19 mouse cellular contexts compared by ENCODE assay signal in the genomic region with DNA sequence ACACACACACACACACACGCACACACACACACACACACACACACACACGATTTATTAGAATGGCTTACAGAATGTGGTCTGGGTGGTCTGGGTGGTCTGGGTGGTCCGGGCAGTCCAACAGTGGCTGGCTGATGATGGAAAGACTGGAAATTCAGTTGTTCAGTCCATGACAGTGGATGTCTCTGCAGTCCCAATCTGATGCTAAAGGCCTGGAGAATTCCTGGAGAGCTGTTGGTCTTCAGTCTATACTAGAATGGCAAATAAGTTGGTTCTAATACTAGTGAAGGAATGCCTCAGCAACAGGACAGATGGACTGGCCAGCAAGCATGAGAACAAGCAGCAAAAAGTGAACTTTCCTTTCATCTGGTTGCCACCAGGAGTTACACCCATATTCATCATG.
A peak's percentile ranks its signal among the peaks of the same experiment; 100 is the strongest.
DNase-seq lines count a peak whose midpoint lies in the region; ATAC-seq lines count a peak whose summit lies in the region.
"Had no signal": no experiment of that assay in that cellular context is flagged by ENCODE, and none has a peak within 500 bp of the region (broad histone marks: within the 10 kb centered on the region; RNA-seq: fewer than 3 reads in every experiment).

No protein-coding gene starts in this region.

- 85% methylated on average over 3 of the region's 3 CpGs for WGBS in midbrain, embryonic 11.5 days
- 90% methylated on average over 3 of the region's 3 CpGs for WGBS in midbrain, embryonic 14.5 days

- peak; percentile 70 for DNase-seq in heart, adult 11 months
- no peak for DNase-seq in heart, postnatal 4 days
- peak; percentile 78 for DNase-seq in midbrain, embryonic 11.5 days (ENCODE audit: low spot score, missing footprints)
- DNase-seq in midbrain, embryonic 14.5 days: no peak
- DNase-seq: adrenal gland, adult 2 months; adrenal gland, adult 8-10 months; adrenal gland, postnatal 10 days; adrenal gland, postnatal 14 days; adrenal gland, postnatal 25 days; adrenal gland, postnatal 36 days; B cell, adult 2 months; cerebellum, adult 11 months; cerebellum, adult 11-12 months; cerebellum, adult 18-20 months had no signal

- H3K36me3 ChIP-seq in midbrain, embryonic 11.5 days (ENCODE audit: control insufficient read depth, insufficient read depth, low read length): no peaks in the 10 kb centered on the region
- no peaks in the 10 kb centered on the region for H3K36me3 ChIP-seq in midbrain, embryonic 14.5 days (ENCODE audit: control insufficient read depth, insufficient read depth, low read length)
- H3K36me3 ChIP-seq: G1E had no signal

- no peak overlapping the region for H3K27ac ChIP-seq in midbrain, embryonic 11.5 days (ENCODE audit: low read depth, low read length)
- no peak overlapping the region for H3K27ac ChIP-seq in midbrain, embryonic 14.5 days (replicated peaks; ENCODE audit: low read depth, low read length)

- H3K4me2 ChIP-seq in midbrain, embryonic 11.5 days: no peak overlapping the region
- no peak overlapping the region for H3K4me2 ChIP-seq in midbrain, embryonic 14.5 days (ENCODE audit: low read length)

- ATAC-seq in midbrain, embryonic 11.5 days (ENCODE audit: low FRiP score): no peak
- ATAC-seq in midbrain, embryonic 14.5 days (ENCODE audit: low FRiP score, low TSS enrichment): no peak
- ATAC-seq: activated CD4-positive, CD25-positive, alpha-beta regulatory T cell, adult 4 months; CD4-positive, CD25-positive, alpha-beta regulatory T cell, adult 4 months; Patski had no signal

- H3K27me3 ChIP-seq in midbrain, embryonic 11.5 days (ENCODE audit: control insufficient read depth, insufficient read depth, low read length): peaks cover 7% of the 10 kb centered on the region; the same call in 1 of the 2 replicates
- H3K27me3 ChIP-seq in midbrain, embryonic 14.5 days (ENCODE audit: control insufficient read depth, insufficient read depth, low read length): no peaks in the 10 kb centered on the region
- H3K27me3 ChIP-seq: CH12.LX, Patski had no signal

- H3K9ac ChIP-seq in midbrain, embryonic 11.5 days (ENCODE audit: low read length): no peak overlapping the region
- no peak overlapping the region for H3K9ac ChIP-seq in midbrain, embryonic 14.5 days (replicated peaks; ENCODE audit: low read length)

- H3K9me3 ChIP-seq in midbrain, embryonic 11.5 days (ENCODE audit: control insufficient read depth, low read length): no peaks in the 10 kb centered on the region
- H3K9me3 ChIP-seq in midbrain, embryonic 14.5 days (ENCODE audit: control insufficient read depth, low read length): no peaks in the 10 kb centered on the region
- H3K9me3 ChIP-seq: G1E had no signal

- H3K4me1 ChIP-seq in midbrain, embryonic 11.5 days (ENCODE audit: control insufficient read depth, insufficient read depth, low read length): 0 out of 2 replicates have a peak, but pooled peaks cover 7% of the 10 kb centered on the region
- peaks cover 8% of the 10 kb centered on the region; the same call in 1 of the 2 replicates for H3K4me1 ChIP-seq in midbrain, embryonic 14.5 days (ENCODE audit: control insufficient read depth, insufficient read depth, low read length)

- H3K4me3 ChIP-seq in midbrain, embryonic 11.5 days (ENCODE audit: low read depth, low read length): no peak overlapping the region
- no peak overlapping the region for H3K4me3 ChIP-seq in midbrain, embryonic 14.5 days (replicated peaks; ENCODE audit: low read depth, low read length)

Comparison
In these comparisons a context has a peak if more than half of its experiments do, and no peak if none do; other contexts are left out.
1. DNase-seq: peak in heart, adult 11 months (single experiment) and midbrain, embryonic 11.5 days (single experiment); none in heart, postnatal 4 days (single experiment) and midbrain, embryonic 14.5 days (single experiment).